8 mouse cellular contexts compared by ENCODE assay signal in genomic region chr12:73671540-73671939, GRCm38 (mm10).
DNase-seq lines count a peak whose midpoint lies in the region; ATAC-seq and TF ChIP-seq lines count a peak whose summit lies in the region.

No protein-coding gene starts in this region.

- peak; percentile 33 to 57 for DNase-seq in lung, adult 18-20 months
- DNase-seq in lung, adult 2 months: no peak
- peak; percentile 52 to 78 for DNase-seq in heart, adult 18-20 months
- peak; percentile 80 for DNase-seq in lung, postnatal 0 days (ENCODE audit: low spot score)
- no peak for DNase-seq in stomach, postnatal 0 days (ENCODE audit: low spot score)
- DNase-seq in right cerebral cortex, postnatal 25 days: no peak
- no peak for DNase-seq in layer of hippocampus, adult 8-10 months (ENCODE audit: low spot score in 2 of 2)
- no peak for DNase-seq in right cerebral cortex, postnatal 36 days (ENCODE audit: low spot score in 2 of 2)

- peak overlapping the region; percentile 77 for H3K27ac ChIP-seq in lung, postnatal 0 days (ENCODE audit: low read length)
- H3K27ac ChIP-seq in stomach, postnatal 0 days (replicated peaks): peak overlapping the region; percentile 67; the same call in 1 of the 2 replicates

- no peak for TF ChIP-seq POLR2A in lung, adult 2 months (IDR thresholded peaks at IDR 0.05; ENCODE audit: borderline replicate concordance, extremely low read depth, low read depth, low read length)

- H3K4me1 ChIP-seq in lung, adult 2 months (ENCODE audit: control insufficient read depth, insufficient read depth, low read length): peaks cover 50% of the 10 kb centered on the region
- H3K4me1 ChIP-seq in lung, postnatal 0 days (ENCODE audit: insufficient read depth, low read depth, low read length): peaks cover 12% of the 10 kb centered on the region; the same call in 1 of the 2 replicates
- H3K4me1 ChIP-seq in stomach, postnatal 0 days (replicated peaks; ENCODE audit: control insufficient read depth, insufficient read depth): no peaks in the 10 kb centered on the region

- ATAC-seq in lung, postnatal 0 days: peak; percentile 78
- ATAC-seq in stomach, postnatal 0 days (ENCODE audit: low FRiP score, low TSS enrichment): no peak

- 0 out of 2 replicates have a peak overlapping the region, but pooled peaks have one; percentile 3 for H3K4me2 ChIP-seq in lung, postnatal 0 days (replicated peaks; ENCODE audit: low read depth, low read length)
- H3K4me2 ChIP-seq in stomach, postnatal 0 days (replicated peaks; ENCODE audit: low read depth): no peak overlapping the region

- H3K27me3 ChIP-seq in lung, postnatal 0 days (replicated peaks; ENCODE audit: insufficient read depth, low read length): no peaks in the 10 kb centered on the region
- H3K27me3 ChIP-seq in stomach, postnatal 0 days (ENCODE audit: control insufficient read depth, insufficient read depth, low read length): no peaks in the 10 kb centered on the region

- TF ChIP-seq EP300 in lung, postnatal 0 days (IDR thresholded peaks at IDR 0.05): peak; percentile 68
- no peak for TF ChIP-seq EP300 in stomach, postnatal 0 days (optimal IDR thresholded peaks at IDR 0.05)

- no peak overlapping the region for H3K4me3 ChIP-seq in lung, adult 2 months (replicated peaks; ENCODE audit: extremely low read depth, low read depth, low read length)
- no peak overlapping the region for H3K4me3 ChIP-seq in lung, postnatal 0 days (ENCODE audit: low read depth, low read length)
- no peak overlapping the region for H3K4me3 ChIP-seq in stomach, postnatal 0 days (ENCODE audit: low read depth, low read length)

- H3K9me3 ChIP-seq in lung, postnatal 0 days (ENCODE audit: low read length): no peaks in the 10 kb centered on the region
- no peaks in the 10 kb centered on the region for H3K9me3 ChIP-seq in stomach, postnatal 0 days (ENCODE audit: control insufficient read depth, low read length)

- H3K36me3 ChIP-seq in lung, postnatal 0 days (ENCODE audit: insufficient read depth, low read length): no peaks in the 10 kb centered on the region
- H3K36me3 ChIP-seq in stomach, postnatal 0 days (ENCODE audit: control insufficient read depth, insufficient read depth, low read length): no peaks in the 10 kb centered on the region

- WGBS in lung, adult 2 months: 32% methylated on average over 3 of the region's 3 CpGs
- WGBS in lung, postnatal 0 days: 28% methylated on average over 3 of the region's 3 CpGs
- WGBS in stomach, postnatal 0 days: 31% methylated on average over 3 of the region's 3 CpGs

- no peak overlapping the region for H3K9ac ChIP-seq in lung, postnatal 0 days (replicated peaks; ENCODE audit: low read depth)
- no peak overlapping the region for H3K9ac ChIP-seq in stomach, postnatal 0 days (ENCODE audit: low read length)

- TF ChIP-seq CTCF in lung, adult 2 months (IDR thresholded peaks at IDR 0.05; ENCODE audit: insufficient read depth, low read length): no peak
- no peak for TF ChIP-seq CTCF in lung, postnatal 0 days (IDR thresholded peaks at IDR 0.05)
- TF ChIP-seq CTCF in stomach, postnatal 0 days (IDR thresholded peaks at IDR 0.05; ENCODE audit: low read depth): no peak

Comparison
In these comparisons a context has a peak if more than half of its experiments do, and no peak if none do; other contexts are left out.
1. DNase-seq: peak in lung, adult 18-20 months (2 of 2), heart, adult 18-20 months (2 of 2) and lung, postnatal 0 days (single experiment); none in lung, adult 2 months (single experiment), stomach, postnatal 0 days (single experiment), right cerebral cortex, postnatal 25 days (single experiment), layer of hippocampus, adult 8-10 months (0 of 2) and right cerebral cortex, postnatal 36 days (0 of 2).